Comparison of ENCODE assay signal across 11 mouse cellular contexts in genomic region chr5:120165061-120165942, GRCm38 (mm10). TPM values are rescaled to one million over a fixed set of nuclear protein-coding genes. Genes with fewer than 3 reads are reported as not detected.
DNase-seq lines count a peak whose midpoint lies in the region; ATAC-seq and TF ChIP-seq lines count a peak whose summit lies in the region.
"Had no signal": no experiment of that assay in that cellular context is flagged by ENCODE, and none has a peak within 500 bp of the region (broad histone marks: within the 10 kb centered on the region; RNA-seq: fewer than 3 reads in every experiment).

No protein-coding gene starts in this region.

- intact Hi-C loops in left cerebral cortex, postnatal 36 days (cut with DNase I) = no loop called here

- H3K27ac ChIP-seq in kidney, embryonic 14.5 days (ENCODE audit: low read depth, low read length) = no peak overlapping the region
- H3K27ac ChIP-seq in MEL (ENCODE audit: control insufficient read depth, low read depth, low read length) = peak overlapping the region; percentile 23; the same call in 1 of the 2 replicates
- H3K27ac ChIP-seq in liver, embryonic 13.5 days = peak overlapping the region; percentile 23; the same call in 1 of the 2 replicates
- H3K27ac ChIP-seq: embryonic facial prominence, embryonic 13.5 days; limb, embryonic 10.5 days had no signal

- H3K79me2 ChIP-seq in MEL (ENCODE audit: control insufficient read depth, insufficient read depth, low read length, poor library complexity) = no peaks in the 10 kb centered on the region

- TF ChIP-seq CTCF in MEL (IDR thresholded peaks at IDR 0.05 in 2 of 3, conservative IDR thresholded peaks at IDR 0.05 in 1 of 3; ENCODE audit: control insufficient read depth in 1 of 3, insufficient read depth in 1 of 3, low read depth in 2 of 3, low read length in 3 of 3, poor library complexity in 1 of 3, severe bottlenecking in 1 of 3) = no peak

- H3K9me3 ChIP-seq in kidney, embryonic 14.5 days (ENCODE audit: control insufficient read depth, low read length) = no peaks in the 10 kb centered on the region
- H3K9me3 ChIP-seq in MEL (replicated peaks; ENCODE audit: insufficient read depth, low read length) = no peaks in the 10 kb centered on the region
- H3K9me3 ChIP-seq in liver, embryonic 13.5 days (replicated peaks) = no peaks in the 10 kb centered on the region
- H3K9me3 ChIP-seq: embryonic facial prominence, embryonic 13.5 days; limb, embryonic 10.5 days had no signal

- H3K4me3 ChIP-seq in kidney, embryonic 14.5 days (ENCODE audit: low read length) = no peak overlapping the region
- no peak overlapping the region for H3K4me3 ChIP-seq in MEL (ENCODE audit: control insufficient read depth in 1 of 2, insufficient read depth in 1 of 2, low read depth in 2 of 2, low read length in 2 of 2)
- no peak overlapping the region for H3K4me3 ChIP-seq in liver, embryonic 13.5 days (replicated peaks)
- H3K4me3 ChIP-seq: embryonic facial prominence, embryonic 13.5 days; heart, adult 2 months; limb, embryonic 10.5 days had no signal

- TF ChIP-seq POLR2A in MEL (IDR thresholded peaks at IDR 0.05; ENCODE audit: control insufficient read depth in 1 of 2, insufficient read depth in 1 of 2, low read depth in 1 of 2, low read length in 2 of 2, poor library complexity in 1 of 2) = no peak

- H3K9ac ChIP-seq in kidney, embryonic 14.5 days (ENCODE audit: low read depth, low read length) = no peak overlapping the region
- no peak overlapping the region for H3K9ac ChIP-seq in MEL (ENCODE audit: control insufficient read depth, low read depth, low read length, poor library complexity, severe bottlenecking)
- H3K9ac ChIP-seq in liver, embryonic 13.5 days = no peak overlapping the region

- peak; percentile 54 for DNase-seq in kidney, adult 11 months
- DNase-seq in A20 (ENCODE audit: low read depth, low spot score) (peak; percentile 75), MEL (ENCODE audit: low read depth, low spot score) (peak; percentile 57)
- DNase-seq in liver, embryonic 13.5 days = no peak
- DNase-seq in left cerebral cortex, postnatal 36 days (ENCODE audit: low spot score in 2 of 2) = no peak
- no peak for DNase-seq in layer of hippocampus, postnatal 25 days (ENCODE audit: extremely low spot score in 1 of 2, low spot score in 1 of 2)
- DNase-seq: thymus, postnatal 25 days had no signal

- no peaks in the 10 kb centered on the region for H3K36me3 ChIP-seq in kidney, embryonic 14.5 days (ENCODE audit: control insufficient read depth, insufficient read depth, low read length)
- peaks cover 2 to 7% of the 10 kb centered on the region in 2 experiments; a peak in 3 of 4 replicates for H3K36me3 ChIP-seq in MEL (ENCODE audit: control insufficient read depth in 1 of 2, insufficient read depth in 2 of 2, low read length in 2 of 2)
- peaks cover 5% of the 10 kb centered on the region; the same call in 1 of the 2 replicates for H3K36me3 ChIP-seq in liver, embryonic 13.5 days
- H3K36me3 ChIP-seq: embryonic facial prominence, embryonic 13.5 days had no signal

- H3K4me2 ChIP-seq in kidney, embryonic 14.5 days (replicated peaks; ENCODE audit: low read depth, low read length) = no peak overlapping the region
- H3K4me2 ChIP-seq in liver, embryonic 13.5 days = no peak overlapping the region
- H3K4me2 ChIP-seq: embryonic facial prominence, embryonic 13.5 days had no signal

- no peaks in the 10 kb centered on the region for H3K27me3 ChIP-seq in kidney, embryonic 14.5 days (ENCODE audit: control insufficient read depth, insufficient read depth, low read length)
- no peaks in the 10 kb centered on the region for H3K27me3 ChIP-seq in MEL (ENCODE audit: control insufficient read depth in 1 of 2, insufficient read depth in 2 of 2, low read length in 2 of 2)
- no peaks in the 10 kb centered on the region for H3K27me3 ChIP-seq in liver, embryonic 13.5 days
- H3K27me3 ChIP-seq: embryonic facial prominence, embryonic 13.5 days had no signal

- no peak for ATAC-seq in kidney, embryonic 14.5 days (ENCODE audit: low FRiP score, low TSS enrichment)
- peak; percentile 45; the same call in 1 of the 2 replicates for ATAC-seq in liver, embryonic 13.5 days (ENCODE audit: low read depth)

- TF ChIP-seq EP300 in MEL (IDR thresholded peaks at IDR 0.05; ENCODE audit: low read depth in 1 of 2, low read length in 2 of 2) = peak; percentile 20 to 33; a peak in 2 of 4 replicates

- 71% methylated on average over 9 of the region's 9 CpGs for WGBS in kidney, embryonic 14.5 days
- WGBS in liver, embryonic 13.5 days (ENCODE audit: insufficient replicate concordance) = 50% methylated on average over 9 of the region's 9 CpGs

- TF ChIP-seq RAD21 in MEL (IDR thresholded peaks at IDR 0.05; ENCODE audit: low read depth, low read length) = no peak

- H3K4me1 ChIP-seq in kidney, embryonic 14.5 days (ENCODE audit: control insufficient read depth, insufficient read depth, low read length) = peaks cover 18% of the 10 kb centered on the region
- peaks cover 5 to 22% of the 10 kb centered on the region in 2 experiments for H3K4me1 ChIP-seq in MEL (ENCODE audit: control insufficient read depth in 1 of 2, insufficient read depth in 2 of 2, low read length in 2 of 2)
- peaks cover 53% of the 10 kb centered on the region for H3K4me1 ChIP-seq in liver, embryonic 13.5 days (replicated peaks)

TF ChIP-seq in MEL, 35 proteins besides CTCF, POLR2A, EP300 and RAD21:
- no peak for TF ChIP-seq CHD2 (IDR thresholded peaks at IDR 0.05; ENCODE audit: low read length)
- TF ChIP-seq CHD1 (IDR thresholded peaks at IDR 0.05; ENCODE audit: low read depth, low read length) = no peak
- TF ChIP-seq HCFC1 (IDR thresholded peaks at IDR 0.05; ENCODE audit: low read depth, low read length) = no peak

RNA-seq across cellular contexts. Expression of gene Rbm19, which starts 49.0 kb away (rescaled TPM):
- 17.9 and 20.9 TPM in 2 replicates for polyA plus RNA-seq in kidney, embryonic 14.5 days (2014; fragmentation: Nextera tagmentation; extraction: Ambion mirVana)
- total RNA-seq in MEL (2012; rRNA removed) = 57.1 and 66.3 TPM in 2 replicates
- polyA plus RNA-seq in MEL (2012; ENCODE audit: insufficient read depth in 1 of 2, insufficient read length in 2 of 2, low read depth in 1 of 2, low replicate concordance in 2 of 2, missing spikeins in 1 of 2) = 10 to 100 TPM in 1 of 2 experiments, not detected in 1; 74.3 TPM
- 18.4 and 19.4 TPM in 2 replicates for polyA plus RNA-seq in liver, embryonic 13.5 days (2015; fragmentation: Nextera tagmentation; extraction: Ambion mirVana)
- total RNA-seq in left cerebral cortex, postnatal 36 days (2021) = 10 to 100 TPM; 16.5 to 17.0 TPM
- 10 to 100 TPM; 18.2 to 18.7 TPM for total RNA-seq in layer of hippocampus, postnatal 25 days (2021)

Comparison
In these comparisons a context has a peak if more than half of its experiments do, and no peak if none do; other contexts are left out.
1. DNase-seq: peak in kidney, adult 11 months (single experiment), A20 (single experiment) and MEL (single experiment); none in liver, embryonic 13.5 days (single experiment), left cerebral cortex, postnatal 36 days (0 of 2) and layer of hippocampus, postnatal 25 days (0 of 2).